Mouse (Mus musculus): ENCODE results near the gene Btbd3.

GRCm38 (mm10) chr2:138220269-138220668, 36.1 kb upstream of the Btbd3 start:
- TF ChIP-seq POLR2A (IDR thresholded peaks at IDR 0.05; ENCODE audit: borderline replicate concordance, low read depth, low read length) (no peak), CTCF (IDR thresholded peaks at IDR 0.05; ENCODE audit: low read depth, low read length) (no peak)

Data from bone marrow macrophage, adult 2 months (primary cell).